Mouse (Mus musculus) ES-Bruce4 (cell line): Measurements from ENCODE around the gene Capns2.

Experiments used
- CTCF ChIP-seq: IDR thresholded peaks from one replicate; pipeline ENCODE4 v1.8.1; 2011; ENCODE audit warnings: low read depth, low read length
- EP300 ChIP-seq: IDR thresholded peaks from 2 replicates; pipeline ENCODE4 v1.6.1; 2011; ENCODE audit warnings: low read depth, low read length; ENCODE audit not compliant: insufficient read depth
- POLR2A ChIP-seq: IDR thresholded peaks from one replicate; pipeline ENCODE4 v1.8.1; 2011; ENCODE audit warnings: low read length; ENCODE audit not compliant: insufficient read depth

GRCm38 (mm10) chr8:92902981-92903380 is 1.8 kb downstream of the Capns2 start:
- no peak for TF ChIP-seq POLR2A
- no peak for TF ChIP-seq EP300
- no peak for TF ChIP-seq CTCF
